Comparison of ENCODE assay signal across 28 mouse cellular contexts in the genomic region with DNA sequence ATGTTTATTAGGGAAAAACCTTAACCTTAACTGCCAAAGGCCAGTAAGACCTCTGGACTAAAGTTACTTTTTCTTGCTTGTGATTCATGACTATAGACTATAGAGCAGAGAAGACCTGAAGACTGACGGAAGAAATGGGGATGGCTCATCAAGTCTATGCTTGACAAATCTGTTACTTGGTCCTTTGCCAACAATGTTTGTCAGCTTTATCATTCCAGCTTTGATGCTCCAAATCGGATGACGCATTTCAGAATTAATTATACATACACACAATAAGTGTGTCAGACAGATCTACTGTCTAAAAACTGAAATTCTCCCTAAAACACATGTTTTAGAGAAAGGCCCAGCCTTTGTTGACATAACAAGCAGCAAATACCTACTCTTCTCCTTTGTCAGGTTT.
"Had no signal": no experiment of that assay in that cellular context is flagged by ENCODE, and none has a peak within 500 bp of the region (broad histone marks: within the 10 kb centered on the region; RNA-seq: fewer than 3 reads in every experiment).

No protein-coding gene starts in this region.

- H3K4me3 ChIP-seq: heart, adult 2 months; heart, embryonic 13.5 days; heart, embryonic 15.5 days; hindbrain, embryonic 13.5 days; hindbrain, embryonic 15.5 days; kidney, embryonic 15.5 days; left cerebral cortex, adult 2 months; limb, embryonic 13.5 days; liver, embryonic 13.5 days; liver, embryonic 15.5 days had no signal

- H3K4me1 ChIP-seq: heart, embryonic 13.5 days; heart, embryonic 15.5 days; hindbrain, embryonic 13.5 days; hindbrain, embryonic 15.5 days; kidney, embryonic 15.5 days; limb, embryonic 13.5 days; liver, embryonic 13.5 days; liver, embryonic 15.5 days had no signal

- ATAC-seq: hindbrain, postnatal 0 days; intestine, embryonic 16.5 days had no signal

- H3K9me3 ChIP-seq: heart, embryonic 13.5 days; heart, embryonic 15.5 days; hindbrain, embryonic 13.5 days; hindbrain, embryonic 15.5 days; kidney, embryonic 15.5 days; limb, embryonic 13.5 days; liver, embryonic 13.5 days; liver, embryonic 15.5 days had no signal

- H3K4me2 ChIP-seq: heart, embryonic 11.5 days; heart, embryonic 13.5 days; heart, embryonic 15.5 days; hindbrain, embryonic 13.5 days; hindbrain, embryonic 15.5 days; kidney, embryonic 15.5 days; limb, embryonic 13.5 days; liver, embryonic 11.5 days; liver, embryonic 13.5 days; liver, embryonic 15.5 days had no signal

- H3K27ac ChIP-seq: heart, adult 2 months; heart, embryonic 13.5 days; heart, embryonic 15.5 days; hindbrain, embryonic 13.5 days; hindbrain, embryonic 15.5 days; hindbrain, postnatal 0 days; kidney, embryonic 15.5 days; kidney, postnatal 0 days; left cerebral cortex, adult 2 months; limb, embryonic 13.5 days; liver, embryonic 13.5 days; liver, embryonic 15.5 days had no signal

- H3K9ac ChIP-seq: heart, embryonic 13.5 days; heart, embryonic 15.5 days; hindbrain, embryonic 13.5 days; hindbrain, embryonic 15.5 days; kidney, embryonic 15.5 days; limb, embryonic 13.5 days; liver, embryonic 13.5 days; liver, embryonic 15.5 days had no signal

- H3K27me3 ChIP-seq: heart, embryonic 13.5 days; heart, embryonic 15.5 days; hindbrain, embryonic 13.5 days; hindbrain, embryonic 15.5 days; kidney, embryonic 15.5 days; limb, embryonic 13.5 days; liver, embryonic 13.5 days; liver, embryonic 15.5 days had no signal

- DNase-seq: gastrocnemius, postnatal 14 days; gastrocnemius, postnatal 36 days; heart, adult 11 months; heart, adult 2 months; heart, postnatal 14 days; heart, postnatal 36 days; kidney, adult 11 months; kidney, adult 2 months; kidney, adult 9 months; kidney, postnatal 14 days; kidney, postnatal 36 days; layer of hippocampus, adult 9-11 months; layer of hippocampus, postnatal 36 days; liver; liver, embryonic 13.5 days had no signal
